Mouse (Mus musculus): ENCODE measurements around the gene Cd4. TPM values are rescaled to one million over a fixed set of nuclear protein-coding genes. Genes with fewer than 3 reads are reported as not detected.

Cd4 gene
- polyA plus RNA-seq, 1 experiment = 682 TPM

DNA sequence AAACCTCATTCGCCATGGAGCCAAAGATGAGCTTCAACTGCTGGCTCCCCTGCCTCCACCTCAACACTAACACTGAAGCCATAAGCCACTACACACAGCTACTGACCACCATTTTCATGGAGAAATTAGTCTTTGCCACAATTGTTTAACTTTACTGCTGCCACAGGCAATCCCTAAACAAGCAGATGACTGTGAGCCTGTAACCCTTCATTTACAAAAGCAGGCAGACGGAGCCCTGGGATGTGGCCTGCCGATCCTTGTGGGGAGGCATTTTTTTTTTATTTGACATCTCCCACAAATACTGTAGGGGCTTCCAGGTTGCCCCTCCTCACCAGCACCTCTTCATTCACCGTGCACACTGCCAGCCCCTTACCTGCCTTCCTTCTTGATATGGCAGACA, 71.4 kb downstream of the Cd4 start:
- H3K4me1 ChIP-seq (ENCODE audit: control insufficient read depth, insufficient read depth, low read length) = peaks cover 28% of the 10 kb centered on the region
- 86% methylated on average over 4 of the region's 4 CpGs for WGBS
- H3K4me3 ChIP-seq (ENCODE audit: insufficient read depth, low read depth, low read length) = no peak overlapping the region

GRCm38 (mm10) chr6:124814858-124815774, 72.9 kb downstream of the Cd4 start:
- 70% methylated on average over 9 of the region's 9 CpGs for WGBS
- Histone ChIP-seq H3K4me1 (ENCODE audit: control insufficient read depth, insufficient read depth, low read length) (peaks cover 30% of the 10 kb centered on the region), H3K4me3 (ENCODE audit: insufficient read depth, low read depth, low read length) (no peak overlapping the region), H3K27ac (ENCODE audit: insufficient read depth, low read depth, low read length) (no peak overlapping the region)
- no peak for TF ChIP-seq CTCF (IDR thresholded peaks at IDR 0.05; ENCODE audit: insufficient read depth, low read depth, low read length)
- TF ChIP-seq POLR2A (IDR thresholded peaks at IDR 0.05; ENCODE audit: insufficient read depth, low read depth, low read length) = no peak

More for the DNA sequence above, 71.4 kb downstream of the Cd4 start:
- no peak overlapping the region for H3K27ac ChIP-seq (ENCODE audit: insufficient read depth, low read depth, low read length)
- TF ChIP-seq CTCF (IDR thresholded peaks at IDR 0.05; ENCODE audit: insufficient read depth, low read depth, low read length) (no peak), POLR2A (IDR thresholded peaks at IDR 0.05; ENCODE audit: insufficient read depth, low read depth, low read length) (no peak)

Other genes starting within 250 kb of the Cd4 start
- gene Lpcat3, start 225.2 kb downstream of the Cd4 start, polyA plus RNA-seq (2012; ENCODE audit: insufficient read depth, insufficient read length, low replicate concordance, missing spikeins) = not detected in 2 replicates
- not detected in 2 replicates for gene Emg1, start 176.0 kb downstream of the Cd4 start, polyA plus RNA-seq (2012; ENCODE audit: insufficient read depth, insufficient read length, low replicate concordance, missing spikeins)
- gene Phb2, start 175.9 kb downstream of the Cd4 start, polyA plus RNA-seq (2012; ENCODE audit: insufficient read depth, insufficient read length, low replicate concordance, missing spikeins) = not detected in 2 replicates
- gene Ptpn6, start 149.5 kb downstream of the Cd4 start, polyA plus RNA-seq (2012; ENCODE audit: insufficient read depth, insufficient read length, low replicate concordance, missing spikeins) = not detected in 2 replicates
- gene Grcc10, start 146.8 kb downstream of the Cd4 start, polyA plus RNA-seq (2012; ENCODE audit: insufficient read depth, insufficient read length, low replicate concordance, missing spikeins) = 1,072 TPM in 1 of 2 replicates, not detected in the other
- gene Gm45234, start 132.2 kb downstream of the Cd4 start, polyA plus RNA-seq (2012; ENCODE audit: insufficient read depth, insufficient read length, low replicate concordance, missing spikeins) = not detected in 2 replicates
- gene Atn1, start 131.7 kb downstream of the Cd4 start, polyA plus RNA-seq (2012; ENCODE audit: insufficient read depth, insufficient read length, low replicate concordance, missing spikeins) = not detected in 2 replicates
- 916 and 939 TPM in 2 replicates for gene Eno2, start 118.5 kb downstream of the Cd4 start, polyA plus RNA-seq (2012; ENCODE audit: insufficient read depth, insufficient read length, low replicate concordance, missing spikeins)
- gene Lrrc23, start 108.5 kb downstream of the Cd4 start, polyA plus RNA-seq (2012; ENCODE audit: insufficient read depth, insufficient read length, low replicate concordance, missing spikeins) = not detected in 2 replicates
- gene Spsb2, start 79.6 kb downstream of the Cd4 start, polyA plus RNA-seq (2012; ENCODE audit: insufficient read depth, insufficient read length, low replicate concordance, missing spikeins) = not detected in 2 replicates
- 644 TPM in 1 of 2 replicates, not detected in the other for gene Tpi1, start 73.9 kb downstream of the Cd4 start, polyA plus RNA-seq (2012; ENCODE audit: insufficient read depth, insufficient read length, low replicate concordance, missing spikeins)
- 225 TPM in 1 of 2 replicates, not detected in the other for gene Usp5, start 58.7 kb downstream of the Cd4 start, polyA plus RNA-seq (2012; ENCODE audit: insufficient read depth, insufficient read length, low replicate concordance, missing spikeins)
- gene Cdca3, start 58.7 kb downstream of the Cd4 start, polyA plus RNA-seq (2012; ENCODE audit: insufficient read depth, insufficient read length, low replicate concordance, missing spikeins) = not detected in 2 replicates
- not detected in 2 replicates for gene Gnb3, start 47.9 kb downstream of the Cd4 start, polyA plus RNA-seq (2012; ENCODE audit: insufficient read depth, insufficient read length, low replicate concordance, missing spikeins)
- not detected in 2 replicates for gene P3h3, start 30.5 kb downstream of the Cd4 start, polyA plus RNA-seq (2012; ENCODE audit: insufficient read depth, insufficient read length, low replicate concordance, missing spikeins)
- gene Gpr162, start 24.2 kb downstream of the Cd4 start, polyA plus RNA-seq (2012; ENCODE audit: insufficient read depth, insufficient read length, low replicate concordance, missing spikeins) = not detected in 2 replicates
- gene Lag3, start 23.5 kb upstream of the Cd4 start, polyA plus RNA-seq (2012; ENCODE audit: insufficient read depth, insufficient read length, low replicate concordance, missing spikeins) = not detected in 2 replicates
- gene Ptms, start 31.9 kb upstream of the Cd4 start, polyA plus RNA-seq (2012; ENCODE audit: insufficient read depth, insufficient read length, low replicate concordance, missing spikeins) = not detected in 2 replicates
- gene Mlf2, start 43.2 kb upstream of the Cd4 start, polyA plus RNA-seq (2012; ENCODE audit: insufficient read depth, insufficient read length, low replicate concordance, missing spikeins) = not detected in 2 replicates
- 255 TPM in 1 of 2 replicates, not detected in the other for gene Cops7a, start 77.3 kb upstream of the Cd4 start, polyA plus RNA-seq (2012; ENCODE audit: insufficient read depth, insufficient read length, low replicate concordance, missing spikeins)
- not detected in 2 replicates for gene Pianp, start 108.5 kb upstream of the Cd4 start, polyA plus RNA-seq (2012; ENCODE audit: insufficient read depth, insufficient read length, low replicate concordance, missing spikeins)
- gene Zfp384, start 120.9 kb upstream of the Cd4 start, polyA plus RNA-seq (2012; ENCODE audit: insufficient read depth, insufficient read length, low replicate concordance, missing spikeins) = 212 TPM in 1 of 2 replicates, not detected in the other
- not detected in 2 replicates for gene Ing4, start 151.5 kb upstream of the Cd4 start, polyA plus RNA-seq (2012; ENCODE audit: insufficient read depth, insufficient read length, low replicate concordance, missing spikeins)
- not detected in 2 replicates for gene Acrbp, start 161.5 kb upstream of the Cd4 start, polyA plus RNA-seq (2012; ENCODE audit: insufficient read depth, insufficient read length, low replicate concordance, missing spikeins)
- not detected in 2 replicates for gene Lpar5, start 179.7 kb upstream of the Cd4 start, polyA plus RNA-seq (2012; ENCODE audit: insufficient read depth, insufficient read length, low replicate concordance, missing spikeins)
- gene Chd4, start 207.8 kb upstream of the Cd4 start, polyA plus RNA-seq (2012; ENCODE audit: insufficient read depth, insufficient read length, low replicate concordance, missing spikeins) = 91.6 and 138 TPM in 2 replicates
- gene Nop2, start 243.7 kb upstream of the Cd4 start, polyA plus RNA-seq (2012; ENCODE audit: insufficient read depth, insufficient read length, low replicate concordance, missing spikeins) = not detected in 2 replicates